Mouse (Mus musculus): ENCODE measurements at regions not wholly inside any gene's neighbourhood (a gene's known extent, or its start where the extent isn't known, plus 50 kb on each side); places are given as distances from the start of the nearest gene placed in this dataset.

GRCm38 (mm10) chr2:45859901-45860331 lies 742.7 kb upstream of the Zeb2 start:
- DNase-seq (ENCODE audit: low read depth), result no peak

- DNase-seq (ENCODE audit: low read depth), result no peak
Measured at GRCm38 (mm10) chr2:45859445-45859844, 742.2 kb upstream of the Zeb2 start.

GRCm38 (mm10) chr2:45850018-45850605 lies 732.9 kb upstream of the Zeb2 start:
- no peak for DNase-seq (ENCODE audit: low read depth)

GRCm38 (mm10) chr2:45840389-45840788 lies 723.2 kb upstream of the Zeb2 start:
- DNase-seq (ENCODE audit: low read depth), result no peak

- DNase-seq (ENCODE audit: low read depth), result no peak
Measured at GRCm38 (mm10) chr2:45836546-45837221, 719.5 kb upstream of the Zeb2 start.

GRCm38 (mm10) chr2:45817945-45818719 lies 700.9 kb upstream of the Zeb2 start:
- no peak for DNase-seq (ENCODE audit: low read depth)

- DNase-seq (ENCODE audit: low read depth), result no peak
Measured at GRCm38 (mm10) chr2:45814741-45815140, 697.5 kb upstream of the Zeb2 start.

- DNase-seq (ENCODE audit: low read depth), result no peak
Measured at GRCm38 (mm10) chr2:45805329-45805728, 688.1 kb upstream of the Zeb2 start.

- DNase-seq (ENCODE audit: low read depth), result no peak
Measured at GRCm38 (mm10) chr2:45800131-45800530, 682.9 kb upstream of the Zeb2 start.

GRCm38 (mm10) chr2:45793561-45793960 lies 676.4 kb upstream of the Zeb2 start:
- DNase-seq (ENCODE audit: low read depth), result no peak

GRCm38 (mm10) chr2:45789739-45790138 lies 672.5 kb upstream of the Zeb2 start:
- DNase-seq (ENCODE audit: low read depth), result no peak

- DNase-seq (ENCODE audit: low read depth), result no peak
Measured at GRCm38 (mm10) chr2:45787732-45788390, 670.7 kb upstream of the Zeb2 start.

- no peak for DNase-seq (ENCODE audit: low read depth)
Measured at GRCm38 (mm10) chr2:45786787-45787186, 669.6 kb upstream of the Zeb2 start.

- no peak for DNase-seq (ENCODE audit: low read depth)
Measured at GRCm38 (mm10) chr2:45785684-45786083, 668.5 kb upstream of the Zeb2 start.

- DNase-seq (ENCODE audit: low read depth), result no peak
Measured at GRCm38 (mm10) chr2:45783634-45784412, 666.6 kb upstream of the Zeb2 start.

- no peak for DNase-seq (ENCODE audit: low read depth)
Measured at GRCm38 (mm10) chr2:45777466-45777865, 660.3 kb upstream of the Zeb2 start.

- DNase-seq (ENCODE audit: low read depth), result no peak
Measured at GRCm38 (mm10) chr2:45776485-45777135, 659.4 kb upstream of the Zeb2 start.

GRCm38 (mm10) chr2:45775691-45776090 lies 658.5 kb upstream of the Zeb2 start:
- DNase-seq (ENCODE audit: low read depth), result no peak

- DNase-seq (ENCODE audit: low read depth), result no peak
Measured at GRCm38 (mm10) chr2:45774416-45774815, 657.2 kb upstream of the Zeb2 start.

- no peak for DNase-seq (ENCODE audit: low read depth)
Measured at GRCm38 (mm10) chr2:45757176-45757575, 640.0 kb upstream of the Zeb2 start.

- DNase-seq (ENCODE audit: low read depth), result no peak
Measured at GRCm38 (mm10) chr2:45756395-45756794, 639.2 kb upstream of the Zeb2 start.
